Mouse (Mus musculus) left cerebral cortex, adult 2 months (tissue): ENCODE data around the gene Cnnm2. TPM values are rescaled to one million over a fixed set of nuclear protein-coding genes. Genes with fewer than 3 reads are reported as not detected.
A peak's percentile ranks its signal among the peaks of the same experiment; 100 is the strongest.

Source experiments
- DNase-seq, 2 experiments: peaks; one replicate each; pipeline ENCODE4 v3.0.0; 2021 to 2022; ENCODE audit warnings: low spot score in 2 of 2, mixed read lengths in 1 of 2; ENCODE audit errors: extremely low spot score in 1 of 2
- H3K27ac ChIP-seq: fragments of 200-600 bp; 2 replicates; pipeline ENCODE4 v1.8.1; 2022
- H3K4me3 ChIP-seq: fragments of 200-600 bp; 2 replicates; pipeline ENCODE4 v1.8.1; 2022
- CTCF ChIP-seq: fragments of 200-600 bp; IDR thresholded peaks from 2 replicates; pipeline ENCODE4 v1.8.1; 2022; ENCODE audit warnings: antibody characterized with exemption, mild to moderate bottlenecking, moderate library complexity
- intact Hi-C: fragments of 180-260 bp; cut with DNase I; formaldehyde crosslinking; loops from one replicate; pipeline ENCODE4 v1.15.1; 2025
- total RNA-seq, 2 experiments: library from RNA; stranded (reverse); gene quantifications; 2 replicates each; pipeline ENCODE4 v1.2.3; 2021

Cnnm2 gene
- total RNA-seq, 2 experiments from 2014 or later = 35.7 to 37.3 TPM

DNA sequence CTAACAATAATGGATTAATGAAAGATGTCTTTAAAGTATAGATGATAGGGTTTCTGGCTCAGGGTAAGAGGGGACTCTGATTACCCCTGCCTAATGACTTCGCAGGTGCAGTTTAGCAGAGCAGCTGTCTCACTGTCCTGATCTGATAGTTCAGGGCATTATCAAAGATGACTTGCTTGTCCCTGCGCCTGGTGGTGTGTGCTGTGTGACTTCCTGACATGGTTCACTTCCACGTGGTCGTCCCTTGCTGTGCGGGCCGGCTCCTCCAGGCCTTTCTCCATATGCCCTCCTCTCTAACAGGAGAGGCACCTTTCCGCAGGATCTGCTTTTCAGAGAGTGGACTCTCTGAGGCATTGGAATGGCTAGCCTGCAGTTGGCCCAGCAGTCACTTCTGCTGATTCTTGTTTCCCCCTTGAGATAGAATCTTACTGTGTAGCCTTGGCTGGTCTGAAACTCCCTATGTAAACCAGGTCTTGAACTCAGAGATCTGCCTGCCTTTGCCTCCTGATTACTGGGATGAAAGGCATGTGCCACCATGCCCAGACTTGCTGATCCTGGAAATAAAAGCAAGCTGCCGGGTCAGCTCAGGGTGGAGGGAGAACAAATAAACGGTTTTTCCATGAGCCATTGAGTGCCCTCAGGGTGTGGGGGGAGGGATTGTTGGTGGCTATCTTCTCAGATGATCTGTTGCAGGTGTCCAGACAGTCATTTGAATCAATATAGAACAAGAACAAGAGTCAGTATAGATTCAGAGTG, 44.7 kb downstream of the Cnnm2 start:
- no peak for DNase-seq

GRCm38 (mm10) chr19:46808261-46808660, 46.9 kb downstream of the Cnnm2 start:
- no peak overlapping the region for H3K27ac ChIP-seq
- TF ChIP-seq CTCF = no peak
- no peak overlapping the region for H3K4me3 ChIP-seq
- DNase-seq = no peak
- intact Hi-C loops = no loop called here

More for the DNA sequence above, 44.7 kb downstream of the Cnnm2 start:
- intact Hi-C loops = no loop called here
- no peak for TF ChIP-seq CTCF
- no peak overlapping the region for H3K4me3 ChIP-seq
- H3K27ac ChIP-seq = no peak overlapping the region

GRCm38 (mm10) chr19:46809031-46809430, 47.6 kb downstream of the Cnnm2 start:
- no peak for TF ChIP-seq CTCF
- DNase-seq = no peak
- Histone ChIP-seq H3K27ac (no peak overlapping the region), H3K4me3 (no peak overlapping the region)
- intact Hi-C loops = no loop called here

- H3K27ac ChIP-seq = no peak overlapping the region
- no peak for DNase-seq
- H3K4me3 ChIP-seq = no peak overlapping the region
- intact Hi-C loops = no loop called here
- TF ChIP-seq CTCF = no peak
Measured at GRCm38 (mm10) chr19:46819276-46819675, 57.9 kb downstream of the Cnnm2 start.

GRCm38 (mm10) chr19:46822491-46822890, 61.1 kb downstream of the Cnnm2 start:
- DNase-seq = no peak
- Histone ChIP-seq H3K4me3 (no peak overlapping the region), H3K27ac (no peak overlapping the region)
- TF ChIP-seq CTCF = no peak
- intact Hi-C loops = no loop called here

DNA sequence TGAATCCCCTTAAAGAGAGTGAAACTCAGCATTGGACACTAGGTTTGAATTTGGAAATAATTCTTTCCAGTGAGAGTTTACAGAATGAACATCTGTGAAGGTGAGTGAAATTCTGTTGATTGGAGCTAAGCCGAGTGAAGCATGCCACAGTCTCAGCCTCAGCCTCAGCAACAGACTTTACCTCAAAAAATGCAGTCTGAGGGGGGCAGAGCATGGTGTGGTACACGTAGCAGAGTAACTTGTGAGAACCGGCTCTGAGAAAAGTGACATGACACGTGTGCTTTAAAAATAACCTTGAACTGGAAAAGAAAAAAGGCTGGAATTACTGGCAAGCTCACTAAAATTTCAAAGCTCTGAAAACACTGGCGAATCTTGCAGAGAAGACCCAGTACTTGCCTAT, 62.4 kb downstream of the Cnnm2 start:
- TF ChIP-seq CTCF = no peak
- no peak overlapping the region for H3K4me3 ChIP-seq
- intact Hi-C loops = no loop called here
- no peak overlapping the region for H3K27ac ChIP-seq
- no peak for DNase-seq

DNA sequence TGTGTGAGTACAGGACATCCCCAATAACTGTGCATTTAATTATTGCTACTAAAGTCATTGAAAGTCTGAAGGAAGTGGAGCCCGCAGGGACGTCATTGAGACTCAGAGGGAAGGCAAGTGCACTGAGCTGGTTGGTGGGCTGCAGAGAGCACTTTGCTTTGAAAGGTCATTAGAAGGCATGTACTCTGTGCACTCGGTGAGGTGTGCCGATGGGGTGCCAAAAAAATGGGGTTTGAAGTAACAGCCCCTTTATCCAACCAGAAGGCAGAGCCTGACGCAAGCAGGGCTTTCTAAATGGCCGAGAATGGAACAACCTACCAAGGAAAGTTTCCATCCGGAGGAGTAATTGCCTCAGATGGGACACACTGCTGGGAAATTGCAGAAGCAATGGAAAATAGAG, 63.5 kb downstream of the Cnnm2 start:
- no peak for DNase-seq
- no peak overlapping the region for H3K27ac ChIP-seq
- intact Hi-C loops = no loop called here
- no peak overlapping the region for H3K4me3 ChIP-seq
- no peak for TF ChIP-seq CTCF

DNA sequence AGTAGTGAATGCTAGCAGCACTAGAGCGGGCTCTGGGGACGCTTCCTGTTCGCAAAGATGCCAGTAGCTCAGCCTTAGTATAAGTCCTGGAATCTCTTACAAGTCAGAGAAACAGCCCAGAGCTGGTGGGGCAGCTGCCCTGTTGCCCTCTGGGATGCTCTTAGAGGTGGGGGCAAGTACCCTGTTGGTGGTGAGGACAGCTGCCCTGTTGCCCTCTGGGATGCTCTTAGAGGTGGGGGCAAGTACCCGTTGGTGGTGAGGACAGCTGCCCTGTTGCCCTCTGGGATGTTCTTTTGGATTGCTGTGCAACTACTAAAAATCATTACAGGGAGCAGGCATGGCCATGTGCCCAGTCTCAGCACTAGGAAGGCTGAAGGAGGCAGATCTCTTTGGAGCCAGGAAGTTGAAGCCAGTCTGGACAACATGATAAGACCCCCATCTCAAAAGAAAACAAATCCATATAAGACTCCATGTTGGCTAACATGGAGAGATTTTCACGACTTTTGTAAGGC, 66.3 kb downstream of the Cnnm2 start:
- no peak for DNase-seq
- Histone ChIP-seq H3K4me3 (no peak overlapping the region), H3K27ac (no peak overlapping the region)
- no peak for TF ChIP-seq CTCF
- intact Hi-C loops = loop anchor here (2.0 kb wide), 1 partner anchor 37 kb away; no protein-coding TSS in a partner anchor

DNA sequence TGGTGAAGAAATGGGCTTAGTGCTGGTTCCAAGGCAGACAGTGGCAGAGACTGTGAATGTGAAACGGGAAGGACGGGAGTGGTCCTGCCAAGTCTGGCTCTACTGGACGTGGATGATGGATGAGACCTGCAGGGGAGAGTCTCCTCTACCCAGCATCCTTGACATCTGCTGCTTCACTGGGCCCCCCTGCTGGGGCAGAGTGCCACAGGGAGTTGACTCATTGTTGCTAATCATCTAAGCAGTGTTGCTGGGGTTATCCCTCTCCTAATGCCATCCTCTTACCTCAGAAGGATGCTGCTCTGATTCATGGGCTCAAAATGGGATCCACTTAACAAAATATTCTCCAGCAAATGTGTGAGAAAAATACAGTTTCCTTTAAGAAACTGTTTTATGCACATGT, 67.6 kb downstream of the Cnnm2 start:
- no peak for DNase-seq
- intact Hi-C loops = loop anchor here (2.0 kb wide), 1 partner anchor 38 kb away; no protein-coding TSS in a partner anchor
- Histone ChIP-seq H3K4me3 (no peak overlapping the region), H3K27ac (no peak overlapping the region)
- no peak for TF ChIP-seq CTCF

- DNase-seq = peak in 1 of 2 experiments; percentile 22
- intact Hi-C loops = no loop called here
- H3K27ac ChIP-seq = no peak overlapping the region
Measured at GRCm38 (mm10) chr19:46831381-46831780, 70.0 kb downstream of the Cnnm2 start.

GRCm38 (mm10) chr19:46834301-46834700, 72.9 kb downstream of the Cnnm2 start:
- DNase-seq = peak in 1 of 2 experiments; percentile 47
- H3K27ac ChIP-seq = no peak overlapping the region
- TF ChIP-seq CTCF = no peak

More at GRCm38 (mm10) chr19:46831381-46831780, 70.0 kb downstream of the Cnnm2 start:
- no peak for TF ChIP-seq CTCF
- no peak overlapping the region for H3K4me3 ChIP-seq

DNA sequence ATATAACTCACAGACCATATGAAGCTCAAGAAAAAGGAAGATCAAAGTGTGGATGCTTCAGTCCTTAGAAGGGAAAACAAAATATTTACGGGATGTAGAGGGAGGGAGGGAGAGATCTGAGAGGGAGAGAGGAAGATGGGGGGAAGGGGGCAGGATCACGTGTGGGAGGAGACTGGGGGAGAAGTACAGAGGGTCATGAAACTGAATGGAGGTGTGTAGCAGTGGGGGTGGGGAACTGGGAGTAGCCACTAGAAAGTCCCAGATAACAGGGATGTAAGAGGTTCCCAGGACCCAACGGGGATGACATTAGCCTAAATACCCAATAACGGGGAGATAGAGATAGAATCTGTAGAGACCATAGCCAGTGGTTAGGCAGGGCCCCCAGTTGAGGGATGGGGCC, 73.9 kb downstream of the Cnnm2 start:
- Histone ChIP-seq H3K4me3 (no peak overlapping the region), H3K27ac (no peak overlapping the region)
- DNase-seq = no peak
- intact Hi-C loops = no loop called here
- no peak for TF ChIP-seq CTCF

More at GRCm38 (mm10) chr19:46834301-46834700, 72.9 kb downstream of the Cnnm2 start:
- intact Hi-C loops = no loop called here
- H3K4me3 ChIP-seq = no peak overlapping the region

DNA sequence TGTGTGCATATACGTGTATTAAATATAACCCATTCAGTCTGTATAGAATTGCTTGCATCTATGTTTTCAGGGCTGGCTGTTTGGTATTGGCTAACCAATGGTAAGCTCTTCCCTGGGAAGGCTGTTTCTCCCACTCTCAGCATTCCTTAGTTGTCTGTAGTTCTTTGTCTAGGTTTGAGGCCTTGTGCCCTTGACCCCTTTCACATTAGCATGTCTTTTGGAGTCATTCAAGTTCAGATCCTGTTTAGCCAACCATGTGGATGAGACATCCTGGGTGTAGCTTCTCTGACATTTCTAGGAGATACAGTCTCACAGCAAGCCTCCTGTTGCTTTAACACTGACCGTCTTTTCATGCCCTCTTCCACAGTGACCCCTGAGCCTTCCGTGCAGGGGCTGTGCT, 74.7 kb downstream of the Cnnm2 start:
- intact Hi-C loops = no loop called here
- no peak for DNase-seq
- Histone ChIP-seq H3K4me3 (no peak overlapping the region), H3K27ac (no peak overlapping the region)
- TF ChIP-seq CTCF = no peak
